Mouse (Mus musculus) lung, adult 2 months (tissue): ENCODE results near the gene 4930519P11Rik. TPM values are rescaled to one million over a fixed set of nuclear protein-coding genes. Genes with fewer than 3 reads are reported as not detected.
A peak's percentile ranks its signal among the peaks of the same experiment; 100 is the strongest.

Experiments used
- DNase-seq: peaks from one replicate; pipeline ENCODE4 v3.0.0; 2022
- H3K4me1 ChIP-seq: fragments of 200-500 bp; 2 replicates; pipeline ENCODE4 v1.6.1; 2011; ENCODE audit warnings: low read length; ENCODE audit not compliant: control insufficient read depth, insufficient read depth
- H3K4me3 ChIP-seq: fragments of 200-500 bp; replicated peaks from 2 replicates; pipeline ENCODE3; 2011; ENCODE audit warnings: low read depth, mild to moderate bottlenecking, control low read depth, low read length; ENCODE audit errors: extremely low read depth
- CTCF ChIP-seq: fragments of 200-500 bp; IDR thresholded peaks from 2 replicates; pipeline ENCODE4 v1.5.1; 2011; ENCODE audit warnings: mild to moderate bottlenecking, low read length, control low read depth; ENCODE audit not compliant: insufficient read depth
- POLR2A ChIP-seq: fragments of 200-500 bp; IDR thresholded peaks from 2 replicates; pipeline ENCODE4 v1.6.1; 2011; ENCODE audit warnings: low read depth, mild to moderate bottlenecking, control low read depth, low read length, borderline replicate concordance; ENCODE audit errors: extremely low read depth
- WGBS: fragments of 180-500 bp; shearing (Covaris S2); methylation state at CpG from one replicate; pipeline ENCODE4 v1.1.7; 2018; 5-methylcytosine and 5-hydroxymethylcytosine counted together
- polyA plus RNA-seq: library from polyadenylated mRNA; depleted of rRNA; stranded (reverse); fragments of >200 nt; gene quantifications from 2 replicates; pipeline ENCODE4 v1.2.3, GENCODE M21; 2012

The 4930519P11Rik gene
- polyA plus RNA-seq, 1 experiment, result 0.53 TPM

GRCm38 (mm10) chr2:154606965-154607364 lies 6.3 kb downstream of the 4930519P11Rik start:
- DNase-seq, result no peak
- no peak overlapping the region for H3K4me3 ChIP-seq
- no peak for TF ChIP-seq CTCF
- no peak for TF ChIP-seq POLR2A
- WGBS, result 74% methylated on average over 1 of the region's 1 CpGs
- H3K4me1 ChIP-seq, result peaks cover 8% of the 10 kb centered on the region

GRCm38 (mm10) chr2:154604156-154604555 lies 9.1 kb downstream of the 4930519P11Rik start:
- DNase-seq, result no peak
- H3K4me3 ChIP-seq, result peak overlapping the region; percentile 47
- no peak for TF ChIP-seq POLR2A
- 20% methylated on average over 7 of the region's 7 CpGs for WGBS
- peaks cover 8% of the 10 kb centered on the region for H3K4me1 ChIP-seq

GRCm38 (mm10) chr2:154603638-154604153 lies 9.5 kb downstream of the 4930519P11Rik start, which contains the start of gene Pxmp4:
TSS of gene Pxmp4 (minus strand) at chr2:154603708.
- peaks cover 8% of the 10 kb centered on the region for H3K4me1 ChIP-seq
- peak within 1 kb of the TSS; percentile 95 for H3K4me3 ChIP-seq
- WGBS, result under 1% methylated on average over 13 of the region's 13 CpGs
- TF ChIP-seq POLR2A (peak; percentile 90; the same call in 1 of the 2 replicates), CTCF (no peak)
- DNase-seq, result peak; percentile 100

GRCm38 (mm10) chr2:154603007-154603637 lies 10.1 kb downstream of the 4930519P11Rik start:
- WGBS, result 7% methylated on average over 22 of the region's 22 CpGs
- Histone ChIP-seq H3K4me3 (peak overlapping the region; percentile 95), H3K4me1 (peaks cover 8% of the 10 kb centered on the region)
- no peak for DNase-seq
- TF ChIP-seq POLR2A (no peak), CTCF (no peak)

- TF ChIP-seq CTCF, result no peak
- TF ChIP-seq POLR2A, result no peak
- DNase-seq, result no peak
- Histone ChIP-seq H3K4me1 (peaks cover 8% of the 10 kb centered on the region), H3K4me3 (no peak overlapping the region)
- WGBS, result 59% methylated on average over 3 of the region's 3 CpGs
These were observed 11.9 kb downstream of the 4930519P11Rik start for GRCm38 (mm10) chr2:154601324-154601723.

- WGBS, result 74% methylated on average over 6 of the region's 6 CpGs
- H3K4me3 ChIP-seq, result no peak overlapping the region
- peaks cover 8% of the 10 kb centered on the region for H3K4me1 ChIP-seq
- DNase-seq, result no peak
- TF ChIP-seq POLR2A (no peak), CTCF (no peak)
These were observed 12.7 kb downstream of the 4930519P11Rik start for GRCm38 (mm10) chr2:154600586-154600985.

GRCm38 (mm10) chr2:154597399-154597798 lies 15.8 kb downstream of the 4930519P11Rik start:
- Histone ChIP-seq H3K4me1 (no peaks in the 10 kb centered on the region; the same call in 1 of the 2 replicates), H3K4me3 (no peak overlapping the region)
- no peak for DNase-seq
- no peak for TF ChIP-seq POLR2A
- TF ChIP-seq CTCF, result no peak
- 83% methylated on average over 3 of the region's 3 CpGs for WGBS

- DNase-seq, result no peak
- Histone ChIP-seq H3K4me1 (no peaks in the 10 kb centered on the region), H3K4me3 (no peak overlapping the region)
- TF ChIP-seq POLR2A (no peak), CTCF (no peak)
- WGBS, result 69% methylated on average over 5 of the region's 5 CpGs
These were observed 17.5 kb downstream of the 4930519P11Rik start for GRCm38 (mm10) chr2:154595775-154596174.

GRCm38 (mm10) chr2:154593025-154593424 lies 20.2 kb downstream of the 4930519P11Rik start:
- no peak for TF ChIP-seq POLR2A
- TF ChIP-seq CTCF, result peak; percentile 78
- Histone ChIP-seq H3K4me3 (no peak overlapping the region), H3K4me1 (no peaks in the 10 kb centered on the region)
- DNase-seq, result peak; percentile 35
- WGBS, result 57% methylated on average over 3 of the region's 3 CpGs

- 86% methylated on average over 3 of the region's 3 CpGs for WGBS
- no peak for DNase-seq
- TF ChIP-seq POLR2A (no peak), CTCF (no peak)
These were observed 22.0 kb downstream of the 4930519P11Rik start for GRCm38 (mm10) chr2:154591239-154591638.

More at GRCm38 (mm10) chr2:154591239-154591638, 22.0 kb downstream of the 4930519P11Rik start:
- Histone ChIP-seq H3K4me1 (no peaks in the 10 kb centered on the region), H3K4me3 (no peak overlapping the region)
